Mouse (Mus musculus) lung, postnatal 0 days (tissue): ENCODE data around the gene Myo15b.

Source experiments
- CTCF ChIP-seq: IDR thresholded peaks from 2 replicates; pipeline ENCODE4 v1.5.1; 2016; ENCODE audit warnings: antibody characterized with exemption, mild to moderate bottlenecking
- EP300 ChIP-seq: IDR thresholded peaks from 2 replicates; pipeline ENCODE4 v1.6.1; 2016; ENCODE audit warnings: antibody characterized with exemption, mild to moderate bottlenecking, control low read depth

DNA sequence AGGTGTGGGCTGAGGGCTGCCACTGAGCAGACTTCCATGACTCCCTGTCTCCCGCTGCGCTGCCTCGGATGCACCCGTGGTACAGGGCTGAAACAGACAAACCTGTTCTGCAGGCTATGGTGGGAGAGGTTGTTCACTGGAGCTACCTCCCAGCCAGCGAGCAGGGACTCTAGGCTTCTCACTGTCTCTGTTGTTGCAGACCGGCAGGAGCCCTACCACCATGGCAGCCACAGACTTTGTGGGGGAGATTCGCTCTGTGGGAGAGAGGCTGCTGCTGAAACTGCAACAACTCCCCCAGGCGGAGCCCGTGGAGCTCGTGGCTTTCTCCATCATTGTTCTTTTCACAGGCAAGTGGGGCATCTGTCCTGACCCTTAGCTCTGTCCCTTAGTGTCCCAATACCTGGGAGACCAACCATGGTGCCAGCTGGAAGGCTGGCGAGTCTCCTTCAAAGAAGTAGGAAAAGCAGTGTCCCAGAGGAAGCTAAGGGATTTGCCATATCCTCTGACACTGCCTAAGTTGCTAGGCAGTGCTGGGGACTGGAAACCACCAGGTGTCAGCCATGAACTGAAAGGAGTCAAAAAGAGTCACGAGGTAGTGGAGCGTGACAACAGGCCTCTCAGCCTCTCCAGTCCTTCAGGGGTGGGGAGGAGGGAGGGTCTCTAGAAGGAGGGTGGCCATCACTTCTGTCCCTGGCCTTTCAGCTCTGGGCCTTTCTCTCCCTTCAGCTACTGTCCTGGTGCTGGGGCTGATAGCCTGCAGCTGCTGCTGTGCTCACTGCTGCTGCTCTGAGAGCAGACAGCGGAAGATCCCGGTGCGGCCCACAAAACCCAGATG lies 47.0 kb downstream of the Myo15b start:
- TF ChIP-seq CTCF, result peak; percentile 36
- TF ChIP-seq EP300, result no peak
